ENCODE assay signal across 13 mouse cellular contexts in the genomic region with DNA sequence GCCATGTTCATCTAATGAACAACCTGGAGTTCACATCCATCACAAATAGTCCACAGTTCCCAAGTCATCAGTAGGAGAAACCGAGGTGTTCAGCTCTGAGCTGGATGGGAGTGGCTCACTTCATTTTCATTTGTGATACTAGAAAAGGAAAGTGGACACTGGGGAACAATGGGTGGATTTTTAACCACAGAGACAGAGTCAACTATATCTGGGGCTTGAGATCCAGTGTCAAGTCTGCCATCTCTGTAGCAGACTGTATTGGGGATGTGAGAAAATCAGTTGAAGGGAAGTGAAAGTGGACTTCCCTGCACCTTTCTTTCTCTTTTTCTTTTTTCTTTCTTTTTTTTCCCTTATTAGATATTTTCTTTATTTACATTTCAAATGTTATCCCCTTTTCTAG.
"Had no signal": no experiment of that assay in that cellular context is flagged by ENCODE, and none has a peak within 500 bp of the region (broad histone marks: within the 10 kb centered on the region; RNA-seq: fewer than 3 reads in every experiment).

No protein-coding gene starts in this region.

- H3K4me3 ChIP-seq: kidney, embryonic 15.5 days; limb, embryonic 12.5 days; midbrain, embryonic 10.5 days; neural tube, embryonic 12.5 days had no signal

- DNase-seq: kidney, adult 2 months; kidney, postnatal 25 days; liver; lung, adult 18-20 months; midbrain, embryonic 14.5 days; retina, postnatal 1 day; right cerebral cortex, postnatal 14 days had no signal

- H3K27ac ChIP-seq: kidney, embryonic 15.5 days; limb, embryonic 12.5 days; liver, embryonic 14.5 days; midbrain, embryonic 10.5 days; neural tube, embryonic 12.5 days had no signal

- ATAC-seq: intestine, embryonic 16.5 days had no signal
